In genomic region chr19:42144541-42145167, GRCm38 (mm10) we compare ENCODE assay signal across 8 mouse cellular contexts. TPM values are rescaled to one million over a fixed set of nuclear protein-coding genes. Genes with fewer than 3 reads are reported as not detected.
DNase-seq lines count a peak whose midpoint lies in the region; ATAC-seq and TF ChIP-seq lines count a peak whose summit lies in the region.

No protein-coding gene starts in this region.

- no peak for TF ChIP-seq POLR2A in bone marrow macrophage, adult 2 months (IDR thresholded peaks at IDR 0.05; ENCODE audit: borderline replicate concordance, low read depth, low read length)
- TF ChIP-seq POLR2A in embryonic fibroblast, embryonic 13.5 days (IDR thresholded peaks at IDR 0.05; ENCODE audit: low read depth, low read length), result no peak

- no peaks in the 10 kb centered on the region for H3K36me3 ChIP-seq in kidney, embryonic 15.5 days
- no peaks in the 10 kb centered on the region for H3K36me3 ChIP-seq in hindbrain, postnatal 0 days (ENCODE audit: insufficient read depth, low read length)
- H3K36me3 ChIP-seq in limb, embryonic 11.5 days (ENCODE audit: control insufficient read depth, insufficient read depth, low read length), result no peaks in the 10 kb centered on the region

- H3K9ac ChIP-seq in kidney, embryonic 15.5 days, result no peak overlapping the region
- no peak overlapping the region for H3K9ac ChIP-seq in hindbrain, postnatal 0 days (replicated peaks; ENCODE audit: low read length)
- H3K9ac ChIP-seq in limb, embryonic 11.5 days (ENCODE audit: low read length), result no peak overlapping the region

- H3K27me3 ChIP-seq in kidney, embryonic 15.5 days, result peaks cover 10% of the 10 kb centered on the region; the same call in 1 of the 2 replicates
- no peaks in the 10 kb centered on the region for H3K27me3 ChIP-seq in hindbrain, postnatal 0 days (ENCODE audit: insufficient read depth, low read length)
- H3K27me3 ChIP-seq in limb, embryonic 11.5 days (ENCODE audit: control insufficient read depth, insufficient read depth, low read length), result no peaks in the 10 kb centered on the region

- peak; percentile 75 for DNase-seq in kidney, adult 11 months
- DNase-seq in hindbrain, postnatal 0 days (ENCODE audit: low spot score), result peak; percentile 92
- peak; percentile 93 for DNase-seq in limb, embryonic 11.5 days (ENCODE audit: low spot score)
- DNase-seq in retina, adult 2 months (ENCODE audit: low read depth, low spot score), result peak; percentile 50
- peak; percentile 77 for DNase-seq in thymus, postnatal 25 days

- ATAC-seq in kidney, embryonic 15.5 days (replicated peaks; ENCODE audit: low FRiP score), result no peak
- no peak for ATAC-seq in hindbrain, postnatal 0 days
- no peak for ATAC-seq in limb, embryonic 11.5 days (ENCODE audit: insufficient number of reproducible peaks, low FRiP score, low TSS enrichment, low read depth)

- 27% methylated on average over 8 of the region's 8 CpGs for WGBS in kidney, embryonic 15.5 days
- 25% methylated on average over 8 of the region's 8 CpGs for WGBS in hindbrain, postnatal 0 days
- 29% methylated on average over 8 of the region's 8 CpGs for WGBS in limb, embryonic 11.5 days

- H3K4me2 ChIP-seq in kidney, embryonic 15.5 days, result no peak overlapping the region
- no peak overlapping the region for H3K4me2 ChIP-seq in hindbrain, postnatal 0 days (ENCODE audit: low read depth, low read length)
- H3K4me2 ChIP-seq in limb, embryonic 11.5 days (ENCODE audit: low read depth, severe bottlenecking), result no peak overlapping the region

- no peaks in the 10 kb centered on the region for H3K9me3 ChIP-seq in kidney, embryonic 15.5 days (replicated peaks)
- H3K9me3 ChIP-seq in hindbrain, postnatal 0 days (ENCODE audit: low read length), result no peaks in the 10 kb centered on the region
- H3K9me3 ChIP-seq in limb, embryonic 11.5 days (ENCODE audit: control insufficient read depth, low read length), result no peaks in the 10 kb centered on the region

- H3K4me1 ChIP-seq in kidney, embryonic 15.5 days, result peaks cover 34% of the 10 kb centered on the region
- H3K4me1 ChIP-seq in bone marrow macrophage, adult 2 months (ENCODE audit: control insufficient read depth, insufficient read depth, low read length), result peaks cover 38% of the 10 kb centered on the region
- H3K4me1 ChIP-seq in embryonic fibroblast, embryonic 13.5 days (ENCODE audit: control insufficient read depth, insufficient read depth, low read length), result peaks cover 12% of the 10 kb centered on the region; the same call in 1 of the 2 replicates
- 0 out of 2 replicates have a peak, but pooled peaks cover 4% of the 10 kb centered on the region for H3K4me1 ChIP-seq in hindbrain, postnatal 0 days (ENCODE audit: insufficient read depth, low read length)
- H3K4me1 ChIP-seq in limb, embryonic 11.5 days (ENCODE audit: control insufficient read depth, insufficient read depth, low read length), result peaks cover 9% of the 10 kb centered on the region; the same call in 1 of the 2 replicates

- H3K4me3 ChIP-seq in kidney, embryonic 15.5 days (replicated peaks), result no peak overlapping the region
- no peak overlapping the region for H3K4me3 ChIP-seq in bone marrow macrophage, adult 2 months (ENCODE audit: insufficient read depth, low read length)
- no peak overlapping the region for H3K4me3 ChIP-seq in embryonic fibroblast, embryonic 13.5 days (ENCODE audit: insufficient read depth, low read length)
- H3K4me3 ChIP-seq in hindbrain, postnatal 0 days (ENCODE audit: low read length), result no peak overlapping the region
- H3K4me3 ChIP-seq in limb, embryonic 11.5 days (ENCODE audit: low read depth, low read length), result no peak overlapping the region

- no peak overlapping the region for H3K27ac ChIP-seq in kidney, embryonic 15.5 days
- no peak overlapping the region for H3K27ac ChIP-seq in bone marrow macrophage, adult 2 months (ENCODE audit: insufficient read depth, low read depth, low read length)
- no peak overlapping the region for H3K27ac ChIP-seq in embryonic fibroblast, embryonic 13.5 days (ENCODE audit: insufficient read depth, low read length)
- H3K27ac ChIP-seq in hindbrain, postnatal 0 days, result no peak overlapping the region
- no peak overlapping the region for H3K27ac ChIP-seq in limb, embryonic 11.5 days (replicated peaks; ENCODE audit: low read depth, low read length)

- TF ChIP-seq CTCF in bone marrow macrophage, adult 2 months (IDR thresholded peaks at IDR 0.05; ENCODE audit: low read depth, low read length), result peak; percentile 66
- peak; percentile 45; the same call in 1 of the 2 replicates for TF ChIP-seq CTCF in embryonic fibroblast, embryonic 13.5 days (IDR thresholded peaks at IDR 0.05; ENCODE audit: borderline replicate concordance, insufficient read depth, low read length)
- TF ChIP-seq CTCF in hindbrain, postnatal 0 days (IDR thresholded peaks at IDR 0.05; ENCODE audit: low read depth), result peak; percentile 80

RNA-seq across cellular contexts. Expression of gene Marveld1, which starts 2.5 kb away (rescaled TPM):
- 9.7 and 9.8 TPM in 2 replicates for polyA plus RNA-seq in kidney, embryonic 15.5 days (2015; fragmentation: Nextera tagmentation; extraction: Ambion mirVana)
- 32.4 TPM in 2 replicates for polyA plus RNA-seq in bone marrow macrophage, adult 2 months (2012; ENCODE audit: insufficient read depth, insufficient read length, missing spikeins)
- 64.5 and 68.2 TPM in 2 replicates for polyA plus RNA-seq in embryonic fibroblast, embryonic 13.5 days (2011; ENCODE audit: insufficient read length, low read depth, missing spikeins)
- total RNA-seq in hindbrain, postnatal 0 days (2014; rRNA removed), result 14.0 and 16.5 TPM in 2 replicates
- polyA plus RNA-seq in hindbrain, postnatal 0 days (2015; fragmentation: Nextera tagmentation; extraction: Ambion mirVana), result 2.8 and 3.2 TPM in 2 replicates
- 12.3 and 16.6 TPM in 2 replicates for polyA plus RNA-seq in limb, embryonic 11.5 days (2014; fragmentation: Nextera tagmentation; extraction: Ambion mirVana)

RNA-seq across cellular contexts. Expression of gene Avpi1, which starts 15.8 kb away (rescaled TPM):
- polyA plus RNA-seq in kidney, embryonic 15.5 days (2015; fragmentation: Nextera tagmentation; extraction: Ambion mirVana), result 21.5 and 22.6 TPM in 2 replicates
- 16.9 and 21.3 TPM in 2 replicates for polyA plus RNA-seq in bone marrow macrophage, adult 2 months (2012; ENCODE audit: insufficient read depth, insufficient read length, missing spikeins)
- 18.4 TPM in 2 replicates for polyA plus RNA-seq in embryonic fibroblast, embryonic 13.5 days (2011; ENCODE audit: insufficient read length, low read depth, missing spikeins)
- 13.5 and 23.7 TPM in 2 replicates for total RNA-seq in hindbrain, postnatal 0 days (2014; rRNA removed)
- polyA plus RNA-seq in hindbrain, postnatal 0 days (2015; fragmentation: Nextera tagmentation; extraction: Ambion mirVana), result 16.4 and 18.0 TPM in 2 replicates
- 24.1 and 26.0 TPM in 2 replicates for polyA plus RNA-seq in limb, embryonic 11.5 days (2014; fragmentation: Nextera tagmentation; extraction: Ambion mirVana)

RNA-seq across cellular contexts. Expression of gene Zfyve27, which starts 19.1 kb away (rescaled TPM):
- 26.5 and 29.4 TPM in 2 replicates for polyA plus RNA-seq in kidney, embryonic 15.5 days (2015; fragmentation: Nextera tagmentation; extraction: Ambion mirVana)
- polyA plus RNA-seq in bone marrow macrophage, adult 2 months (2012; ENCODE audit: insufficient read depth, insufficient read length, missing spikeins), result 30.7 and 32.3 TPM in 2 replicates
- 13.3 and 15.4 TPM in 2 replicates for polyA plus RNA-seq in embryonic fibroblast, embryonic 13.5 days (2011; ENCODE audit: insufficient read length, low read depth, missing spikeins)
- total RNA-seq in hindbrain, postnatal 0 days (2014; rRNA removed), result 90.9 and 95.0 TPM in 2 replicates
- polyA plus RNA-seq in hindbrain, postnatal 0 days (2015; fragmentation: Nextera tagmentation; extraction: Ambion mirVana), result 45.1 and 48.9 TPM in 2 replicates
- 11.7 and 12.6 TPM in 2 replicates for polyA plus RNA-seq in limb, embryonic 11.5 days (2014; fragmentation: Nextera tagmentation; extraction: Ambion mirVana)

RNA-seq across cellular contexts. Expression of gene Pi4k2a, which starts 54.4 kb away (rescaled TPM):
- 27.4 and 27.7 TPM in 2 replicates for polyA plus RNA-seq in kidney, embryonic 15.5 days (2015; fragmentation: Nextera tagmentation; extraction: Ambion mirVana)
- 42.6 and 44.6 TPM in 2 replicates for polyA plus RNA-seq in bone marrow macrophage, adult 2 months (2012; ENCODE audit: insufficient read depth, insufficient read length, missing spikeins)
- 25.6 and 27.7 TPM in 2 replicates for polyA plus RNA-seq in embryonic fibroblast, embryonic 13.5 days (2011; ENCODE audit: insufficient read length, low read depth, missing spikeins)
- 18.3 and 21.7 TPM in 2 replicates for total RNA-seq in hindbrain, postnatal 0 days (2014; rRNA removed)
- polyA plus RNA-seq in hindbrain, postnatal 0 days (2015; fragmentation: Nextera tagmentation; extraction: Ambion mirVana), result 33.9 and 36.4 TPM in 2 replicates
- 28.4 and 29.4 TPM in 2 replicates for polyA plus RNA-seq in limb, embryonic 11.5 days (2014; fragmentation: Nextera tagmentation; extraction: Ambion mirVana)

RNA-seq across cellular contexts. Expression of gene Sfrp5, which starts 57.4 kb away (rescaled TPM):
- polyA plus RNA-seq in kidney, embryonic 15.5 days (2015; fragmentation: Nextera tagmentation; extraction: Ambion mirVana), result 1.2 and 2.1 TPM in 2 replicates
- not detected in 2 replicates for polyA plus RNA-seq in bone marrow macrophage, adult 2 months (2012; ENCODE audit: insufficient read depth, insufficient read length, missing spikeins)
- not detected in 2 replicates for polyA plus RNA-seq in embryonic fibroblast, embryonic 13.5 days (2011; ENCODE audit: insufficient read length, low read depth, missing spikeins)
- 1.2 and 1.8 TPM in 2 replicates for total RNA-seq in hindbrain, postnatal 0 days (2014; rRNA removed)
- 1.6 and 2.0 TPM in 2 replicates for polyA plus RNA-seq in hindbrain, postnatal 0 days (2015; fragmentation: Nextera tagmentation; extraction: Ambion mirVana)
- polyA plus RNA-seq in limb, embryonic 11.5 days (2014; fragmentation: Nextera tagmentation; extraction: Ambion mirVana), result 0.13 and 0.25 TPM in 2 replicates
